Mouse (Mus musculus) CH12.LX (cell line): ENCODE measurements around the gene 2310039H08Rik. TPM values are rescaled to one million over a fixed set of nuclear protein-coding genes. Genes with fewer than 3 reads are reported as not detected.

Experiments used
- DNase-seq: peaks from one replicate; pipeline ENCODE4 v3.0.0-alpha.2; 2013; ENCODE audit errors: extremely low read depth
- H3K27ac ChIP-seq: 2 replicates; pipeline ENCODE4 v1.5.1; 2012; ENCODE audit warnings: low read depth, mild to moderate bottlenecking, control low read depth, moderate library complexity; ENCODE audit not compliant: insufficient read depth
- H3K27me3 ChIP-seq: replicated peaks from 2 replicates; pipeline ENCODE3; 2012; ENCODE audit warnings: inconsistent platforms
- H3K36me3 ChIP-seq, 2 experiments: replicated peaks in 1 of 2; 2 replicates each; pipeline versions ENCODE3 to v1.6.1; 2012; ENCODE audit warnings: inconsistent platforms in 1 of 2, low read length in 1 of 2, mild to moderate bottlenecking in 1 of 2, mixed read lengths in 1 of 2, moderate library complexity in 1 of 2; ENCODE audit not compliant: control insufficient read depth in 1 of 2, insufficient read depth in 1 of 2
- H3K4me1 ChIP-seq, 2 experiments: 2 replicates each; pipeline ENCODE4 v1.6.1; 2012; ENCODE audit warnings: inconsistent platforms in 1 of 2, moderate library complexity in 1 of 2; ENCODE audit not compliant: insufficient read depth in 2 of 2, control insufficient read depth in 1 of 2
- H3K4me2 ChIP-seq: 2 replicates; pipeline ENCODE4 v1.6.1; 2012; ENCODE audit warnings: low read depth, mild to moderate bottlenecking, control low read depth; ENCODE audit not compliant: poor library complexity, insufficient read depth, severe bottlenecking
- H3K4me3 ChIP-seq, 3 experiments: fragments of 150-350 bp in 1 of 3; sonication (generic) in 1 of 3; replicated peaks in 1 of 3; 2 replicates each; pipeline versions ENCODE3 to v1.5.1; 2011 to 2012; ENCODE audit warnings: low read depth in 2 of 3, low read length in 2 of 3, mild to moderate bottlenecking in 2 of 3, moderate library complexity in 2 of 3, control low read depth in 1 of 3, improper control_type of control experiment in 1 of 3, inconsistent platforms in 1 of 3, mixed read lengths in 1 of 3; ENCODE audit not compliant: poor library complexity in 1 of 3
- H3K79me2 ChIP-seq: replicated peaks from 2 replicates; pipeline ENCODE4 v1.6.1; 2012; ENCODE audit warnings: mild to moderate bottlenecking, moderate library complexity; ENCODE audit not compliant: control insufficient read depth, poor library complexity, insufficient read depth, severe bottlenecking; ENCODE audit errors: extremely low read depth
- H3K9ac ChIP-seq: 2 replicates; pipeline ENCODE4 v1.6.1; 2012; ENCODE audit warnings: low read depth, mild to moderate bottlenecking, control low read depth, moderate library complexity; ENCODE audit not compliant: insufficient read depth
- H3K9me3 ChIP-seq: replicated peaks from 2 replicates; pipeline ENCODE3; 2012; ENCODE audit warnings: low read length, inconsistent platforms, mixed read lengths
- BHLHE40 ChIP-seq: IDR thresholded peaks from 2 replicates; pipeline ENCODE4 v1.6.1; 2011; ENCODE audit warnings: mild to moderate bottlenecking, low read depth, low read length, improper control_type of control experiment
- CHD1 ChIP-seq: IDR thresholded peaks from 2 replicates; pipeline ENCODE4 v1.6.1; 2012; ENCODE audit warnings: low read depth, low read length, improper control_type of control experiment, inconsistent platforms
- CHD2 ChIP-seq: IDR thresholded peaks from 2 replicates; pipeline ENCODE4 v1.6.1; 2011; ENCODE audit warnings: low read length, improper control_type of control experiment
- CTCF ChIP-seq, 2 experiments: IDR thresholded peaks in 1 of 2; conservative IDR thresholded peaks in 1 of 2; 2 replicates each; pipeline ENCODE4 v1.5.1; 2011 to 2012; ENCODE audit warnings: low read depth in 2 of 2, low read length in 2 of 2, improper control_type of control experiment in 1 of 2, inconsistent platforms in 1 of 2, mild to moderate bottlenecking in 1 of 2, moderate library complexity in 1 of 2
- E2F4 ChIP-seq: IDR thresholded peaks from 2 replicates; pipeline ENCODE4 v1.6.1; 2011; ENCODE audit warnings: low read depth, low read length, improper control_type of control experiment; ENCODE audit not compliant: insufficient replicate concordance
- ELF1 ChIP-seq: IDR thresholded peaks from 2 replicates; pipeline ENCODE4 v1.6.1; 2014; ENCODE audit warnings: low read depth, mild to moderate bottlenecking, inconsistent platforms, low read length, improper control_type of control experiment
- EP300 ChIP-seq: IDR thresholded peaks from 2 replicates; pipeline ENCODE4 v1.6.1; 2011; ENCODE audit warnings: low read length, improper control_type of control experiment
- ETS1 ChIP-seq: conservative IDR thresholded peaks from 2 replicates; pipeline ENCODE4 v1.6.1; 2012; ENCODE audit warnings: low read depth, mild to moderate bottlenecking, inconsistent platforms, low read length, improper control_type of control experiment, moderate library complexity
- GABPA ChIP-seq: IDR thresholded peaks from 2 replicates; pipeline ENCODE4 v1.6.1; 2012; ENCODE audit warnings: low read depth, low read length, improper control_type of control experiment, inconsistent platforms; ENCODE audit not compliant: insufficient replicate concordance
- HCFC1 ChIP-seq: IDR thresholded peaks from 2 replicates; pipeline ENCODE4 v1.6.1; 2012; ENCODE audit warnings: low read depth, mild to moderate bottlenecking, inconsistent platforms, low read length, improper control_type of control experiment
- IRF4 ChIP-seq: IDR thresholded peaks from 2 replicates; pipeline ENCODE4 v1.6.1; 2014; ENCODE audit warnings: low read depth, mild to moderate bottlenecking, inconsistent platforms, low read length, improper control_type of control experiment
- JUN ChIP-seq: IDR thresholded peaks from 2 replicates; pipeline ENCODE4 v1.6.1; 2011; ENCODE audit warnings: low read depth, mild to moderate bottlenecking, low read length, improper control_type of control experiment, moderate library complexity; ENCODE audit not compliant: insufficient read depth
- JUND ChIP-seq: conservative IDR thresholded peaks from 2 replicates; pipeline ENCODE4 v1.6.1; 2011; ENCODE audit warnings: low read depth, low read length, improper control_type of control experiment
- KAT2A ChIP-seq: IDR thresholded peaks from 2 replicates; pipeline ENCODE4 v1.6.1; 2012; ENCODE audit warnings: low read length, improper control_type of control experiment, inconsistent platforms; ENCODE audit not compliant: insufficient replicate concordance
- MAFK ChIP-seq: IDR thresholded peaks from 2 replicates; pipeline ENCODE4 v1.6.1; 2011; ENCODE audit warnings: low read length, improper control_type of control experiment; ENCODE audit not compliant: insufficient replicate concordance
- MAX ChIP-seq: IDR thresholded peaks from 2 replicates; pipeline ENCODE4 v1.6.1; 2011; ENCODE audit warnings: low read length, improper control_type of control experiment
- MAZ ChIP-seq: IDR thresholded peaks from 2 replicates; pipeline ENCODE4 v1.6.1; 2012; ENCODE audit warnings: low read depth, mild to moderate bottlenecking, inconsistent platforms, low read length, improper control_type of control experiment, moderate library complexity
- MEF2A ChIP-seq: IDR thresholded peaks from 2 replicates; pipeline ENCODE4 v1.6.1; 2014; ENCODE audit warnings: low read depth, mild to moderate bottlenecking, inconsistent platforms, low read length, improper control_type of control experiment, borderline replicate concordance
- MXI1 ChIP-seq: IDR thresholded peaks from 2 replicates; pipeline ENCODE4 v1.6.1; 2011; ENCODE audit warnings: mild to moderate bottlenecking, low read depth, low read length, improper control_type of control experiment
- MYC ChIP-seq: IDR thresholded peaks from 2 replicates; pipeline ENCODE4 v1.6.1; 2011; ENCODE audit warnings: low read depth, mild to moderate bottlenecking, improper control_type of control experiment, low read length
- NELFE ChIP-seq: IDR thresholded peaks from 2 replicates; pipeline ENCODE4 v1.6.1; 2011; ENCODE audit warnings: low read depth, low read length, improper control_type of control experiment
- NRF1 ChIP-seq: IDR thresholded peaks from 2 replicates; pipeline ENCODE4 v1.6.1; 2014; ENCODE audit warnings: low read depth, mild to moderate bottlenecking, inconsistent platforms, low read length, improper control_type of control experiment, moderate library complexity
- PAX5 ChIP-seq: IDR thresholded peaks from 2 replicates; pipeline ENCODE4 v1.6.1; 2012; ENCODE audit warnings: low read length, inconsistent platforms, mixed read lengths
- POLR2A ChIP-seq: IDR thresholded peaks from 2 replicates; pipeline ENCODE4 v1.6.1; 2011; ENCODE audit warnings: low read depth, mild to moderate bottlenecking, improper control_type of control experiment, low read length
- POLR2AphosphoS2 ChIP-seq: IDR thresholded peaks from 2 replicates; pipeline ENCODE4 v1.6.1; 2011; ENCODE audit warnings: low read depth, low read length, improper control_type of control experiment
- RAD21 ChIP-seq: IDR thresholded peaks from 2 replicates; pipeline ENCODE4 v1.6.1; 2011; ENCODE audit warnings: low read depth, mild to moderate bottlenecking, low read length, improper control_type of control experiment, moderate library complexity
- RCOR1 ChIP-seq: conservative IDR thresholded peaks from 2 replicates; pipeline ENCODE4 v1.6.1; 2012; ENCODE audit warnings: low read depth, mild to moderate bottlenecking, inconsistent platforms, low read length, improper control_type of control experiment
- SIN3A ChIP-seq: IDR thresholded peaks from 2 replicates; pipeline ENCODE4 v1.6.1; 2012; ENCODE audit warnings: low read length, improper control_type of control experiment, inconsistent platforms
- SMC3 ChIP-seq: IDR thresholded peaks from 2 replicates; pipeline ENCODE4 v1.6.1; 2011; ENCODE audit warnings: low read depth, low read length, improper control_type of control experiment
- TBP ChIP-seq: conservative IDR thresholded peaks from 2 replicates; pipeline ENCODE4 v1.6.1; 2011; ENCODE audit warnings: low read depth, low read length, improper control_type of control experiment
- TCF12 ChIP-seq: IDR thresholded peaks from 2 replicates; pipeline ENCODE4 v1.6.1; 2014; ENCODE audit warnings: low read depth, mild to moderate bottlenecking, inconsistent platforms, low read length, improper control_type of control experiment
- UBTF ChIP-seq: IDR thresholded peaks from 2 replicates; pipeline ENCODE4 v1.6.1; 2012; ENCODE audit warnings: low read depth, mild to moderate bottlenecking, inconsistent platforms, low read length, improper control_type of control experiment, moderate library complexity
- USF1 ChIP-seq: IDR thresholded peaks from 2 replicates; pipeline ENCODE4 v1.6.1; 2014; ENCODE audit warnings: low read depth, mild to moderate bottlenecking, inconsistent platforms, low read length, improper control_type of control experiment
- USF2 ChIP-seq: conservative IDR thresholded peaks from 2 replicates; pipeline ENCODE4 v1.6.1; 2011; ENCODE audit warnings: low read depth, low read length, improper control_type of control experiment
- ZC3H11A ChIP-seq: IDR thresholded peaks from 2 replicates; pipeline ENCODE4 v1.6.1; 2012; ENCODE audit warnings: low read depth, mild to moderate bottlenecking, inconsistent platforms, low read length, improper control_type of control experiment
- ZKSCAN1 ChIP-seq: IDR thresholded peaks from 2 replicates; pipeline ENCODE4 v1.6.1; 2012; ENCODE audit warnings: low read depth, inconsistent platforms, low read length, improper control_type of control experiment, borderline replicate concordance
- ZMIZ1 ChIP-seq: IDR thresholded peaks from 2 replicates; pipeline ENCODE4 v1.6.1; 2012; ENCODE audit warnings: low read depth, mild to moderate bottlenecking, inconsistent platforms, low read length, improper control_type of control experiment
- ZNF384 ChIP-seq: IDR thresholded peaks from 2 replicates; pipeline ENCODE4 v1.6.1; 2012; ENCODE audit warnings: low read depth, low read length, improper control_type of control experiment, inconsistent platforms
- dilution Hi-C: fragments of 300-500 bp; cut with MboI; formaldehyde crosslinking; loops from 2 replicates; pipeline ENCODE4 v1.14.3; 2020; ENCODE audit warnings: low sequenced_read_pairs; ENCODE audit not compliant: extremely low pct_unique_long_range_greater_than_20kb, extremely low pct_ligation_motif_present
- in situ Hi-C: fragments of 300-500 bp; cut with MboI; formaldehyde crosslinking; loops from 3 replicates; pipeline ENCODE4 v1.14.3; 2019; ENCODE audit warnings: low sequenced_read_pairs, low pct_ligation_motif_present, low pct_unique_long_range_greater_than_20kb, mixed read lengths
- polyA plus RNA-seq: library from polyadenylated mRNA; unstranded; fragments of >175 nt; gene quantifications from 2 replicates; pipeline ENCODE4 v1.2.1, GENCODE M21; 2012; ENCODE audit warnings: low read depth; ENCODE audit not compliant: insufficient read length
- total RNA-seq, 2 experiments: library from RNA; depleted of rRNA; stranded (reverse); fragments of 300-350 nt in 1 of 2; fragments of >200 nt in 1 of 2; gene quantifications; 2 replicates each; pipeline ENCODE4 v1.2.3; 2012 to 2014

2310039H08Rik gene
- total and polyA plus RNA-seq, 3 experiments, result 33.3 to 79.3 (median 65.8) TPM

DNA sequence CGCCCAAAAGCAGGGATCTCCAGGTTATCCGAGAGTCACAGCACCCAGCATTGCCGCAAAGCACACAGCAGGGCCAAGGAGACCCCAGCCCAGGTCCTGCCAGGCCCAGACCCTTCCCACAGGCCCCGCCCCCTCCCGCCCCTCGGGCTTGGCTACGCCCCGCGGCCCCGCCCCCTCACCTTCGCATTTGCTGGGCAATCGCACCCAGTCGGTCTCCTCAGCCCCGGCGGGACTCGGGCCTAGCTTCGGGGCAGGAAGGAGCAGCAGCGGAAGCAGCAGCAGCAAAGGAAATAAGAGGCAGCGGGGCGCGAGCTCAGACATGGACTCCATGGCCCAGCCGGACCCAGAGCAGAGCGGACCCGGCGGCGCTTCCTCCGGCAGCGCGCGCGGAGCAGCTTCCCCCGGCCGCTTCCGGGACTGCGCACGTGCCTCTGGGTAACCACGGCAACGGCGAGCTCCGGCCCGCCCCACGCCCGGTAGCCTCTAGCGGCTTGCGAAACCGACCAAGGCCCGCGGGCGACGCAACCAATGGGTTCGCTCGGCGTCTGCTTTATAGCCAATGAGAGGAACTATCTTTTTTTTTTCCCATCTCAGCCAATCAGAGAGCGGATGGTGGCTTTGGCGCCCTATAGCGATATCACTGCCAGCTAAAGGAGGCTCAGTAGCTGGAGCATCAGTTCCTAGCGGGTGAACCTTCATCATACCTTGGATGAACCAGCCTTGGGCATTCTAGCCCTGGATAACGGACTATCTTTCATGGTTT, 20.5 kb upstream of the 2310039H08Rik start, which contains the start of gene Cnpy3:
TSS of gene Cnpy3 (minus strand) at position 421 of the 763 bp plus-strand sequence.
- Histone ChIP-seq H3K4me1 (peaks cover 7 to 33% of the 10 kb centered on the region in 2 experiments; a peak in 3 of 4 replicates), H3K36me3 (peaks cover 4 to 12% of the 10 kb centered on the region in 2 experiments), H3K27ac (peak within 1 kb of the TSS; percentile 99), H3K9ac (peak within 1 kb of the TSS; percentile 98), H3K4me2 (peak within 1 kb of the TSS; percentile 88), H3K9me3 (peaks cover 13% of the 10 kb centered on the region), H3K27me3 (no peaks in the 10 kb centered on the region), H3K79me2 (peaks cover 29% of the 10 kb centered on the region), H3K4me3 (peak within 1 kb of the TSS; percentile 68 to 79 (median 73))
- TF ChIP-seq USF1 (peak; percentile 84), SIN3A (peak; percentile 77; the same call in 1 of the 2 replicates), CHD1 (peak; percentile 89; the same call in 1 of the 2 replicates), NELFE (peak; percentile 94), PAX5 (no peak), GABPA (peak; percentile 4; the same call in 1 of the 2 replicates), EP300 (0 out of 2 replicates have a peak, but pooled peaks have one; percentile 26), ZKSCAN1 (no peak; the same call in 1 of the 2 replicates), ETS1 (0 out of 2 replicates have a peak, but pooled peaks have one; percentile 37), POLR2AphosphoS2 (peak; percentile 81), MAX (peak; percentile 96), RCOR1 (peak; percentile 88), RAD21 (no peak), HCFC1 (peak; percentile 87), BHLHE40 (peak; percentile 100), MEF2A (peak; percentile 69), E2F4 (peak; percentile 95; the same call in 1 of the 2 replicates), NRF1 (peak; percentile 79), ELF1 (peak; percentile 96), USF2 (no peak; the same call in 1 of the 2 replicates), MAZ (0 out of 2 replicates have a peak, but pooled peaks have one; percentile 38), POLR2A (peak; percentile 96), KAT2A (0 out of 2 replicates have a peak, but pooled peaks have one; percentile 68), MXI1 (peak; percentile 97), CTCF (conservative IDR thresholded peaks at IDR 0.05 in 1 of 2, IDR thresholded peaks at IDR 0.05 in 1 of 2; ENCODE audit: low read depth in 2 of 2, low read length in 2 of 2) (no peak), MYC (no peak; the same call in none of the 2 replicates), TCF12 (peak; percentile 85), JUND (no peak), JUN (no peak), IRF4 (peak; percentile 76), ZMIZ1 (peak; percentile 96), ZNF384 (peak; percentile 98), SMC3 (no peak), CHD2 (peak; percentile 94), UBTF (peak; percentile 69; the same call in 1 of the 2 replicates), ZC3H11A (no peak), MAFK (no peak), TBP (peak; percentile 96)
- DNase-seq, result peak; percentile 97
- in situ Hi-C loops (no loop called here), dilution Hi-C loops (no loop called here)
